Mouse (Mus musculus): Measurements from ENCODE around the gene Gm28035. TPM values are rescaled to one million over a fixed set of nuclear protein-coding genes. Genes with fewer than 3 reads are reported as not detected.

The Gm28035 gene
- polyA plus RNA-seq, 2 experiments = 0.11 to 3.8 TPM

DNA sequence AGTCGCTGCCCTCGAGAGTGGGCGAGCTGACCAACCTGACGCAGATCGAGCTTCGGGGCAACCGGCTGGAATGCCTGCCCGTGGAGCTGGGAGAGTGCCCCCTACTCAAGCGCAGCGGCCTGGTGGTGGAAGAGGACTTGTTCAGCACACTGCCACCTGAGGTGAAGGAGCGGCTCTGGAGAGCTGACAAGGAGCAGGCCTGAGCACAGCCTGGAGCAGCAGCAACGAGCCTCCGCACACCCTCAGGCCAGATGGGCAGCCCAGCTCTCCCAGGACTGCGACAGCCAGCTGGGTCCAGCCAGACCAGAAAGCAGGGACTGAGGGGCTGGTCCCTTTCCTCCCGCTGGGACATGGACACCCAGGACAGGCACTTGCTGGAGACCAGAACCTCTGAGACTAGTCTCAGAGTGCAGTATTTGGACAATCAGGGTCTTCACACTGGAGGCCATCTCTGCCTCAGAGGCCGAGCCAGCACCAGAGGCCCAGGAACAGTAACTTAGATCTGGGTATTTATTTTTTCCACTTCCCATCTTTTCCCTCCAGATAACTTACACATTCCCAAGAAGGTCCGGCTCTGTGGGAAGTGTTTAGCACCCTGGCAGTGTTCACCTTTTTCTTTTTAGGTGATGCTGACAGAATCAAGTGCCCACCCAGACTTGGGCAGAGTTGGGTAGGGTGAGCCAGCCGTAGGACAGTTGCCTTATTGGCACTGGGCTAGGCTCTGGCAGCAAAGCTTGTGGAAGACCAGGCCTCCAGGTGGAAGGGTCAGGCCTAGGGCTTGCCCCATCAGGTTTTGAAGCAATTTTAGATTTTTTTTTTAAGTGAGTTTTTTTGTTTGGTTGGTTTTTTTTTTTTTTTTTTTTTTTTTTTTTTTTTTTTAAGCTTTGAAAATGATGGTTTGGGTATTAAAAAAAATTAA, 21.8 kb downstream of the Gm28035 start:
- Histone ChIP-seq H3K9ac (ENCODE audit: low read depth, low read length, severe bottlenecking) (no peak overlapping the region), H3K4me3 (replicated peaks; ENCODE audit: low read length) (no peak overlapping the region), H3K27me3 (ENCODE audit: control insufficient read depth, insufficient read depth, low read length) (no peaks in the 10 kb centered on the region), H3K36me3 (ENCODE audit: control insufficient read depth, insufficient read depth, low read length) (peaks cover 67% of the 10 kb centered on the region), H3K9me3 (ENCODE audit: control insufficient read depth, low read length) (no peaks in the 10 kb centered on the region), H3K27ac (replicated peaks; ENCODE audit: low read depth, low read length) (no peak overlapping the region), H3K4me1 (ENCODE audit: control insufficient read depth, insufficient read depth, low read length) (peaks cover 29% of the 10 kb centered on the region), H3K4me2 (replicated peaks; ENCODE audit: low read depth, low read length, severe bottlenecking) (no peak overlapping the region)
- no peak for DNase-seq (ENCODE audit: low spot score)
- 89% methylated on average over 18 of the region's 18 CpGs for WGBS
- TF ChIP-seq POLR2A (IDR thresholded peaks at IDR 0.05; ENCODE audit: borderline replicate concordance, extremely low read depth, insufficient read depth, insufficient read length) = no peak
- ATAC-seq (ENCODE audit: low FRiP score, low read depth) = no peak

DNA sequence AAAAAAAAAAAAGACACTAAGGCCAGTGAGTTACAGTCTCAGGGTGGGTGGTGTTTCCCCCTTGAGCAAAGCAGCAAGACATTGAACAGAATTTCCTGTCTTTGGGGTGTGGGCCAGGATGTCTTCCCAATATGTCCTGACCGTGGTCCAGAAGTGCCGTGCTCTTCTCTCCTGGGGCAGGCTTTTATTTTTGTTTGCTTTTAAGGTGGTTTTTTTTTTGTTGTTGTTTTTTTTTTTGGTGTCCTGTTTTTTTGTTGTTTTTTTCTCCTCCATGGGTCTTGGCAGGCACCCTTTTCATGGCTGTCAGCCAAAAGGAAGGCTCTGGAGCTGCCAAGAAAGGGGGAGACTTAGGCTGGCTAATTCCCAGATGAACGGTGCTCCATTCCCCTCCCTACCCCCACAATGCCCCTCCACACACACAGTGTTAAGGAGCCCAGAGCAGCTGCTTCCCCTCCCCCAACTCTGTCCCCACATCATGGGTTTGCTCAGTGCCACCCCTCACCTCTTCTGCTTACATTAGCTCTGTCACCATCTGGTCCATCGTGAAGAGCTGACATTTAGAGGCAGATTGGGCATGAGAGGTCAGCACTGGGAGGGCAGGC, 22.6 kb downstream of the Gm28035 start:
- H3K27ac ChIP-seq (replicated peaks; ENCODE audit: low read depth, low read length) = no peak overlapping the region
- H3K36me3 ChIP-seq (ENCODE audit: control insufficient read depth, insufficient read depth, low read length) = peaks cover 59% of the 10 kb centered on the region
- H3K4me3 ChIP-seq (replicated peaks; ENCODE audit: low read length) = no peak overlapping the region
- no peak overlapping the region for H3K9ac ChIP-seq (ENCODE audit: low read depth, low read length, severe bottlenecking)
- 66% methylated on average over 4 of the region's 4 CpGs for WGBS
- no peaks in the 10 kb centered on the region for H3K9me3 ChIP-seq (ENCODE audit: control insufficient read depth, low read length)
- H3K4me2 ChIP-seq (replicated peaks; ENCODE audit: low read depth, low read length, severe bottlenecking) = no peak overlapping the region
- TF ChIP-seq POLR2A (IDR thresholded peaks at IDR 0.05; ENCODE audit: borderline replicate concordance, extremely low read depth, insufficient read depth, insufficient read length) = no peak
- H3K27me3 ChIP-seq (ENCODE audit: control insufficient read depth, insufficient read depth, low read length) = no peaks in the 10 kb centered on the region
- DNase-seq (ENCODE audit: low spot score) (no peak), ATAC-seq (ENCODE audit: low FRiP score, low read depth) (no peak)
- H3K4me1 ChIP-seq (ENCODE audit: control insufficient read depth, insufficient read depth, low read length) = peaks cover 29% of the 10 kb centered on the region

DNA sequence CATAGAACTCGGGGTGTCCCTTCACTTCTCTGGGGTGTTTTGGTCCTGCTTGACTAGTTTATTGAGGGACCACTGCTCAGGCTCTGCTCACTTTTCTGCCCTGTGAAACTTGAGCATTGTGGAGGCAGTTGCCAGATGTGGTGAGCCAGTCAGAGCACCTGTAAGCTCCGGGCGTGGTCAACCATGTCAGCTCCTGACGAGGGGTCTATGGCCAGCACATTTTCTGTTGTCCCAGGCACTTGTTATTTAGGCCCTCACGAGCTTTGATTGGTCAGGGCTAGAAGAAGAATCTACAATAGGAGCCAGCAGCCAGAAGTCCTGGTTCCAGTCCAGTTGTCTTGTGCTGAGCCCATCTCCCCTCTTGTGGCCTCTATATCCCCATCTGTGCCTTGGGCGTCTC, 23.4 kb downstream of the Gm28035 start:
- no peak for TF ChIP-seq POLR2A (IDR thresholded peaks at IDR 0.05; ENCODE audit: borderline replicate concordance, extremely low read depth, insufficient read depth, insufficient read length)
- Histone ChIP-seq H3K4me3 (replicated peaks; ENCODE audit: low read length) (no peak overlapping the region), H3K36me3 (ENCODE audit: control insufficient read depth, insufficient read depth, low read length) (peaks cover 52% of the 10 kb centered on the region), H3K27me3 (ENCODE audit: control insufficient read depth, insufficient read depth, low read length) (no peaks in the 10 kb centered on the region), H3K4me2 (replicated peaks; ENCODE audit: low read depth, low read length, severe bottlenecking) (no peak overlapping the region), H3K9me3 (ENCODE audit: control insufficient read depth, low read length) (no peaks in the 10 kb centered on the region), H3K27ac (replicated peaks; ENCODE audit: low read depth, low read length) (no peak overlapping the region), H3K9ac (ENCODE audit: low read depth, low read length, severe bottlenecking) (no peak overlapping the region), H3K4me1 (ENCODE audit: control insufficient read depth, insufficient read depth, low read length) (peaks cover 26% of the 10 kb centered on the region)
- DNase-seq (ENCODE audit: low spot score) (no peak), ATAC-seq (ENCODE audit: low FRiP score, low read depth) (no peak)
- 87% methylated on average over 6 of the region's 6 CpGs for WGBS

DNA sequence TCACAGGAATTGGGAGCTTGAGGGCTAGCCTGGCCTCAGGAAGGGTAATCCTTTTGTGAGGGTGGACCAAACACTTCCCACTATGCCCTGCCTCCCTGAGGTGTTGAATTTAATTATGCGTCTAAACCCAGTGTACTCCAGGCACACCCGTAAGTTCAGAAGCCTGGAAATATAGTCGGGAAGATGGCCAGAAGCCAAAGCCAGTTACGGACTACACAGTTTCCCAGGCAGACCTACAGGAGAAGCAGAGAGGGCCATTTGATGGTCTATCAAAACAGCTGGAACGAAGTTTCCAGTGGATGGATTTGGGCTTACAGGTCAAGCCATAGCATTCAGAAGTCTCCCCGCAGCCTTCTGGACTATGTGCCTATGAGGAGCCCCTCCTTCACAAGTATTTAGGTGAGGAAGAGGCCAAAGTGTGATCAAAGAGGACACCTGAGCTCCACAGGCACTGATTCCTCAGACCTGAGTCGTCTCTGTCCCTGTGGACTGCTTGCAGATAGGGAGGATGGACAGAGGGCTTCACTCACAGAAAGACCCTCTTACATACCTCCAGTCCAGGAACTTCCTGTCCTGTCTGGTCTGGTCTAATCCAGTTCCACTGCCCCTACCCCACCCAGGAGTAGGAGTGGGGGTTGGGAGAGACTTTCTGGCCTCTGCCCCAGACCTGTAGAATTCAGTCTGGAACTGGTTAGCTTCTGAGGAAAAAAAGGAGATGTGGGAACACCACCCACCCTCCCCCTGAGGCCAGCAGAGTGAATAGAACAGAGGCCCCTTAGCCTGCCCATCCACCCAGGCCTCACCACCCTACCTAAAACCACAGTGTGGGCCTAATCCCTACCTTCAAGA, 24.5 kb downstream of the Gm28035 start:
- 37% methylated on average over 7 of the region's 7 CpGs for WGBS
- DNase-seq (ENCODE audit: low spot score) (peak; percentile 27), ATAC-seq (ENCODE audit: low FRiP score, low read depth) (no peak)
- Histone ChIP-seq H3K4me1 (ENCODE audit: control insufficient read depth, insufficient read depth, low read length) (peaks cover 26% of the 10 kb centered on the region), H3K4me3 (replicated peaks; ENCODE audit: low read length) (no peak overlapping the region), H3K9ac (ENCODE audit: low read depth, low read length, severe bottlenecking) (peak overlapping the region; percentile 38; the same call in 1 of the 2 replicates), H3K36me3 (ENCODE audit: control insufficient read depth, insufficient read depth, low read length) (peaks cover 49% of the 10 kb centered on the region), H3K4me2 (replicated peaks; ENCODE audit: low read depth, low read length, severe bottlenecking) (no peak overlapping the region), H3K27ac (replicated peaks; ENCODE audit: low read depth, low read length) (peak overlapping the region; percentile 79), H3K9me3 (ENCODE audit: control insufficient read depth, low read length) (no peaks in the 10 kb centered on the region), H3K27me3 (ENCODE audit: control insufficient read depth, insufficient read depth, low read length) (no peaks in the 10 kb centered on the region)
- TF ChIP-seq POLR2A (IDR thresholded peaks at IDR 0.05; ENCODE audit: borderline replicate concordance, extremely low read depth, insufficient read depth, insufficient read length) = no peak

DNA sequence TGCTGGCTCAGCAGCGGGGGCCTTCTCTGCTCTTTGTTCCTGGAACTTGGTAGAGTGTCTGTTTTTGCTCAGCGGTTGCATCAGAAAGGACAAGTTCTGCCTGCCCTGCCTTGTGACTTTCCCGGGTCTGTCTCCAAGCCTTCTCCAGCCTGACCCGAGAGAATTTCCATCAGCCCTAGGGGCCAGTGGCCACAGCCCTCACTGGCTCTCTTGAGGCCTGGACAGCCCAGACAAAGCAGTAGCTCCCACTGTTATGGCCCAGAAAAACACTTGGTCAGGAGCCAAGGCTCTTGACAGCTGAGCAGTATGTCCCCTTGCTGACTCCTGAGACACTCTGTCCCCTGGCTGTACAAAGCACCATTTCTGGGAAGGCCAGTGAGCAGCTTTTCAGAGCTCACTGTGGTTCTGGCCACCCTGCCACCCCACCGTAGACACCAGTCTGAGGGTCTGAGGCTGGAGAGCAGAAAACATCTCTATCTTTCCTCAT, 25.4 kb downstream of the Gm28035 start, which contains the start of gene Phyhd1:
Phyhd1 (plus strand) TSS at position 437 of the 487 bp plus-strand sequence.
- Histone ChIP-seq H3K27ac (replicated peaks; ENCODE audit: low read depth, low read length) (peak within 1 kb of the TSS; percentile 79), H3K9ac (ENCODE audit: low read depth, low read length, severe bottlenecking) (peak within 1 kb of the TSS; percentile 38), H3K4me1 (ENCODE audit: control insufficient read depth, insufficient read depth, low read length) (peaks cover 26% of the 10 kb centered on the region), H3K9me3 (ENCODE audit: control insufficient read depth, low read length) (no peaks in the 10 kb centered on the region), H3K4me3 (replicated peaks; ENCODE audit: low read length) (no peak within 1 kb of the TSS; the same call in 1 of the 2 replicates), H3K36me3 (ENCODE audit: control insufficient read depth, insufficient read depth, low read length) (peaks cover 40% of the 10 kb centered on the region), H3K27me3 (ENCODE audit: control insufficient read depth, insufficient read depth, low read length) (no peaks in the 10 kb centered on the region), H3K4me2 (replicated peaks; ENCODE audit: low read depth, low read length, severe bottlenecking) (peak within 1 kb of the TSS; percentile 26)
- no peak for ATAC-seq (ENCODE audit: low FRiP score, low read depth)
- 38% methylated on average over 5 of the region's 5 CpGs for WGBS
- peak; percentile 56 for DNase-seq (ENCODE audit: low spot score)
- no peak for TF ChIP-seq POLR2A (IDR thresholded peaks at IDR 0.05; ENCODE audit: borderline replicate concordance, extremely low read depth, insufficient read depth, insufficient read length)

Measured in limb, embryonic 14.5 days (tissue).